Mouse (Mus musculus) cerebellum, adult 2 months (tissue): Measurements from ENCODE around the gene Aph1b.

Experiments used
- CTCF ChIP-seq: fragments of 200-500 bp; IDR thresholded peaks from 2 replicates; pipeline ENCODE4 v1.5.1; 2011; ENCODE audit warnings: low read depth, mild to moderate bottlenecking, control low read depth, low read length, moderate library complexity, borderline replicate concordance; ENCODE audit not compliant: insufficient read depth
- POLR2A ChIP-seq: fragments of 200-500 bp; IDR thresholded peaks from 2 replicates; pipeline ENCODE4 v1.6.1; 2011; ENCODE audit warnings: low read length, control low read depth, borderline replicate concordance; ENCODE audit not compliant: insufficient read depth

DNA sequence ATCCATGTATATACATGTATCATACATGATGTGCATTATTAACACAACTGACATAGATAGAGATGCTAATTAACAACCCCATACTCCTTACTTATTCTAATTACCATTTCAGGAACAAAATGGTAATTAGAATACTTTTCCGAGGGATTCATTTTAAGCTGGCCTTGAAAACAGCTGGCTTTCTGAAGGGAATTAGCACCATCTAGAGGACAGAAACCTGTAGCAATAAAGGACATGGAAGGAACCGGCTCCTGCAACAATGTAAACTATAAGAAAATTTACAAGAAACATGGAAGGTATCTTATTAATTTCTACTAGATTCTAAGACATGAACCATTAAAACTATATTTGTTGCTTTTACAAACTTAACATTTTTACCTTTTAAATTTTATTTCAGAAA, 7.5 kb downstream of the Aph1b start:
- TF ChIP-seq CTCF (peak; percentile 28; the same call in 1 of the 2 replicates), POLR2A (no peak)
